Mouse (Mus musculus) thymus, postnatal 0 days (tissue): ENCODE results near the gene Nutf2. TPM values are rescaled to one million over a fixed set of nuclear protein-coding genes. Genes with fewer than 3 reads are reported as not detected.

ENCODE experiments used
- DNase-seq: peaks from one replicate; pipeline ENCODE4 v3.0.0-alpha.2; 2015; ENCODE audit warnings: low spot score
- polyA plus RNA-seq: library from polyadenylated mRNA; unstranded; fragments of >200 nt; fragmentation: Nextera tagmentation; extraction: Ambion mirVana; gene quantifications from 2 replicates; pipeline ENCODE4 v1.2.1, GENCODE M21; 2015

Gene Nutf2
- polyA plus RNA-seq, 1 experiment from 2014 or later = 169 TPM

- DNase-seq = peak; percentile 95
Observed at GRCm38 (mm10) chr8:105854715-105855216, 5.6 kb upstream of the Nutf2 start, which contains the start of gene Thap11. Gene Thap11, plus strand, starts transcription at chr8:105855132.

- peak; percentile 29 for DNase-seq
Observed at GRCm38 (mm10) chr8:105855248-105856167, 4.9 kb upstream of the Nutf2 start.

GRCm38 (mm10) chr8:105856168-105856835 lies 4.1 kb upstream of the Nutf2 start:
- peak; percentile 9 for DNase-seq

- DNase-seq = no peak
Observed at GRCm38 (mm10) chr8:105858495-105858894, 1.9 kb upstream of the Nutf2 start.

GRCm38 (mm10) chr8:105859314-105859713 lies 1.1 kb upstream of the Nutf2 start:
- DNase-seq = no peak

- no peak for DNase-seq
Observed at GRCm38 (mm10) chr8:105861951-105862350, 1.6 kb downstream of the Nutf2 start.

- peak; percentile 8 for DNase-seq
Observed at GRCm38 (mm10) chr8:105866364-105867029, 6.1 kb downstream of the Nutf2 start.

- no peak for DNase-seq
Observed at GRCm38 (mm10) chr8:105874301-105874700, 13.9 kb downstream of the Nutf2 start.

GRCm38 (mm10) chr8:105880754-105881520 lies 20.6 kb downstream of the Nutf2 start, which contains the start of gene Edc4:
Gene Edc4, plus strand, starts transcription at chr8:105880881.
- peak; percentile 86 for DNase-seq

GRCm38 (mm10) chr8:105889756-105890465 lies 29.5 kb downstream of the Nutf2 start:
- no peak for DNase-seq

- no peak for DNase-seq
Observed at GRCm38 (mm10) chr8:105890870-105891269, 30.5 kb downstream of the Nutf2 start.

- DNase-seq = peak; percentile 27
Observed at GRCm38 (mm10) chr8:105892432-105892831, 32.1 kb downstream of the Nutf2 start.

GRCm38 (mm10) chr8:105893339-105893738 lies 33.0 kb downstream of the Nutf2 start, which contains the start of gene Nrn1l:
Gene Nrn1l, plus strand, starts transcription at chr8:105893567.
- peak; percentile 31 for DNase-seq

GRCm38 (mm10) chr8:105897801-105898480 lies 37.6 kb downstream of the Nutf2 start:
- DNase-seq = no peak

- peak; percentile 95 for DNase-seq
Observed at GRCm38 (mm10) chr8:105900180-105900940, 40.0 kb downstream of the Nutf2 start, which contains the start of gene Pskh1. Gene Pskh1, plus strand, starts transcription at chr8:105900441.

GRCm38 (mm10) chr8:105900941-105901616 lies 40.7 kb downstream of the Nutf2 start:
- DNase-seq = peak; percentile 33

GRCm38 (mm10) chr8:105919390-105919789 lies 59.0 kb downstream of the Nutf2 start:
- DNase-seq = no peak

- DNase-seq = no peak
Observed at GRCm38 (mm10) chr8:105925123-105925522, 64.7 kb downstream of the Nutf2 start.
